Mouse (Mus musculus) forebrain, embryonic 15.5 days (tissue): ENCODE results near the gene Nanog. TPM values are rescaled to one million over a fixed set of nuclear protein-coding genes. Genes with fewer than 3 reads are reported as not detected.

Experiments used
- ATAC-seq: fragments of 200-750 bp; cut with Nextera tagmentation; replicated peaks from 2 replicates; pipeline ENCODE4 v1.8.0; 2017; ENCODE audit warnings: mild to moderate bottlenecking, moderate TSS enrichment, moderate library complexity
- H3K27ac ChIP-seq: fragments of 300-500 bp; sonication (generic); replicated peaks from 2 replicates; pipeline ENCODE4 v1.5.1; 2015; ENCODE audit warnings: mild to moderate bottlenecking, inconsistent platforms
- H3K27me3 ChIP-seq: fragments of 300-500 bp; sonication (generic); 2 replicates; pipeline ENCODE4 v1.6.1; 2015; ENCODE audit warnings: inconsistent platforms
- H3K36me3 ChIP-seq: fragments of 300-500 bp; sonication (generic); 2 replicates; pipeline ENCODE4 v1.6.1; 2015; ENCODE audit warnings: mild to moderate bottlenecking, inconsistent platforms
- H3K4me1 ChIP-seq: fragments of 300-500 bp; sonication (generic); 2 replicates; pipeline ENCODE4 v1.6.1; 2015; ENCODE audit warnings: inconsistent platforms
- H3K4me2 ChIP-seq: fragments of 300-500 bp; sonication (generic); replicated peaks from 2 replicates; pipeline ENCODE4 v1.6.1; 2015; ENCODE audit warnings: mild to moderate bottlenecking, inconsistent platforms
- H3K4me3 ChIP-seq: fragments of 300-500 bp; sonication (generic); 2 replicates; pipeline ENCODE4 v1.5.1; 2015; ENCODE audit warnings: mild to moderate bottlenecking, inconsistent platforms
- H3K9ac ChIP-seq: fragments of 300-500 bp; sonication (generic); replicated peaks from 2 replicates; pipeline ENCODE4 v1.6.1; 2015; ENCODE audit warnings: mild to moderate bottlenecking, inconsistent platforms
- H3K9me3 ChIP-seq: fragments of 300-500 bp; sonication (generic); 2 replicates; pipeline ENCODE4 v1.6.1; 2016; ENCODE audit warnings: inconsistent platforms
- WGBS: fragments of 180-500 bp; shearing (Covaris S2); methylation state at CpG from one replicate; pipeline ENCODE4 v1.1.7; 2015; ENCODE audit warnings: mixed read lengths; 5-methylcytosine and 5-hydroxymethylcytosine counted together
- polyA plus RNA-seq: library from polyadenylated mRNA; unstranded; fragments of >200 nt; fragmentation: Nextera tagmentation; extraction: Ambion mirVana; gene quantifications from 2 replicates; pipeline ENCODE4 v1.2.1, GENCODE M21; 2015

Nanog gene
- 0.09 and 0.29 TPM in 2 replicates for polyA plus RNA-seq

- Histone ChIP-seq H3K27ac (no peak within 1 kb of the TSS), H3K9ac (no peak within 1 kb of the TSS), H3K4me1 (peaks cover 8% of the 10 kb centered on the region), H3K4me2 (no peak within 1 kb of the TSS), H3K27me3 (0 out of 2 replicates have a peak, but pooled peaks cover 4% of the 10 kb centered on the region), H3K9me3 (no peaks in the 10 kb centered on the region), H3K36me3 (no peaks in the 10 kb centered on the region), H3K4me3 (no peak within 1 kb of the TSS)
- ATAC-seq: no peak
- 22% methylated on average over 12 of the region's 12 CpGs for WGBS
Measured at GRCm38 (mm10) chr6:122707036-122707800, at the start of gene Nanog. TSS of gene Nanog (plus strand) at chr6:122707489.

- Histone ChIP-seq H3K4me3 (no peak overlapping the region), H3K27me3 (no peaks in the 10 kb centered on the region), H3K9me3 (no peaks in the 10 kb centered on the region), H3K4me2 (no peak overlapping the region), H3K9ac (no peak overlapping the region), H3K36me3 (no peaks in the 10 kb centered on the region), H3K4me1 (no peaks in the 10 kb centered on the region), H3K27ac (no peak overlapping the region)
- no peak for ATAC-seq
- 85% methylated on average over 5 of the region's 5 CpGs for WGBS
Measured at GRCm38 (mm10) chr6:122657630-122658029, 49.7 kb upstream of the Nanog start.

- Histone ChIP-seq H3K9ac (no peak overlapping the region), H3K36me3 (no peaks in the 10 kb centered on the region), H3K27ac (no peak overlapping the region), H3K9me3 (no peaks in the 10 kb centered on the region), H3K27me3 (no peaks in the 10 kb centered on the region), H3K4me3 (no peak overlapping the region), H3K4me2 (no peak overlapping the region), H3K4me1 (peaks cover 4% of the 10 kb centered on the region; the same call in 1 of the 2 replicates)
- 20% methylated on average over 7 of the region's 7 CpGs for WGBS
- ATAC-seq: no peak
Measured at GRCm38 (mm10) chr6:122659567-122659966, 47.7 kb upstream of the Nanog start.

- peaks cover 4% of the 10 kb centered on the region; the same call in 1 of the 2 replicates for H3K4me1 ChIP-seq
- no peak overlapping the region for H3K4me2 ChIP-seq
- peak; percentile 52; the same call in 1 of the 2 replicates for ATAC-seq
- 44% methylated on average over 8 of the region's 8 CpGs for WGBS
- no peaks in the 10 kb centered on the region for H3K36me3 ChIP-seq
- no peaks in the 10 kb centered on the region for H3K27me3 ChIP-seq
- no peak overlapping the region for H3K9ac ChIP-seq
- H3K4me3 ChIP-seq: no peak overlapping the region
- no peaks in the 10 kb centered on the region for H3K9me3 ChIP-seq
- H3K27ac ChIP-seq: no peak overlapping the region
Measured at GRCm38 (mm10) chr6:122660601-122661379, 46.5 kb upstream of the Nanog start.

- Histone ChIP-seq H3K27ac (no peak overlapping the region), H3K9ac (no peak overlapping the region), H3K4me1 (peaks cover 4% of the 10 kb centered on the region; the same call in 1 of the 2 replicates), H3K36me3 (no peaks in the 10 kb centered on the region), H3K4me2 (no peak overlapping the region), H3K9me3 (no peaks in the 10 kb centered on the region), H3K4me3 (no peak overlapping the region), H3K27me3 (no peaks in the 10 kb centered on the region)
- ATAC-seq: no peak
- 35% methylated on average over 22 of the region's 22 CpGs for WGBS
Measured at GRCm38 (mm10) chr6:122662551-122663264, 44.6 kb upstream of the Nanog start.

DNA sequence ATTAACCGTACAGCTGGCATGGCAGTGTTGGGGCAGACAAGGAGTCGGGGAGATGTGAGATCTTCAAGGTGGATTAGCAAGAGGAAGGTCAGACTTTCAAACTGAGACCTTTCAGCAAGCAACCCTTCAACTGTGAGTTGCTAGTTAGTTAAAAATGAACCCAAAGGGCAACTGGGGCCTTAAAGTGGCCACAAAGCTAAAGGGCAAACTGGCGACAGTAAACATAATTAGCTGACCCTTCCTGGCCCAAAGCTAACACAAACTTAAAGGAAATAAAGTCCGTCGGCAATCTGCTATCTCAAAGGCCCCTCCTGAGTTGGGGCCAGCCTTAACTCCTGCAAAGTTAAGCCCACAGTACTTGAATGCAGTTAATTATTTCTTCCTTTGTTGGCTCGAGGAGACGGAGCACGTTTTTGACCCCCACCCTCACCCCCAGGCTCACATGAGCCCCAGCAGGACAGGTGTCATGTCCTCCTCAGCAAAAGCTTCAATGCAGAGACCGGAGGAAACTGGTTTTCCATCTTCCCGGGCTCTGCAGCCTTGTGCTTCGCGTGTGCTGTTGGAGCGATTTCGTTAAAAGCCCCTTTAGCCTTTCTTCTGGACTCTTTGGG is 43.6 kb upstream of the Nanog start:
- WGBS: 29% methylated on average over 14 of the region's 14 CpGs
- Histone ChIP-seq H3K27me3 (no peaks in the 10 kb centered on the region), H3K27ac (no peak overlapping the region), H3K4me1 (peaks cover 4% of the 10 kb centered on the region; the same call in 1 of the 2 replicates), H3K4me2 (no peak overlapping the region), H3K9ac (no peak overlapping the region), H3K4me3 (no peak overlapping the region), H3K9me3 (no peaks in the 10 kb centered on the region), H3K36me3 (no peaks in the 10 kb centered on the region)
- no peak for ATAC-seq

DNA sequence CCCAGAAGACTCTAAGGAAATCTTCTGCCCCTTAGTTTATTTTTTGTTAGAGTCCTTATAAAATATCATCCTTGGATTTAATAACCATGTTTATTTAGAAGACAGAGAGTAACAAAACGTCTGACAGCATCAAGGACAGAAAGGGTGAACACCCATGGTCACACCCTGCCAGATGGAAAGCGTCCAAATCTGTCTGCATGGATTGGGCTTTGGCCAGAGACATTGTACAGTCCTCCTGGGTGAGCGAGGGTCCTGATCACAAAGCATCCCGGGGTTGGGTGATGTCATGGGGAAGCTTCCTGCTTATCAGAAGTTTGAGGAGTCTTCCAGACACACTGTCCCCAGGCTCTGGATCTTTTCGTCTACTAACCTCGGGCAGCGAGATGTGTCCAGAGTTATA is 41.4 kb upstream of the Nanog start:
- WGBS: 67% methylated on average over 7 of the region's 7 CpGs
- Histone ChIP-seq H3K27ac (no peak overlapping the region), H3K4me3 (no peak overlapping the region), H3K4me1 (peaks cover 7% of the 10 kb centered on the region), H3K36me3 (no peaks in the 10 kb centered on the region), H3K4me2 (no peak overlapping the region), H3K27me3 (no peaks in the 10 kb centered on the region), H3K9me3 (no peaks in the 10 kb centered on the region), H3K9ac (no peak overlapping the region)
- no peak for ATAC-seq

- no peak for ATAC-seq
- no peak overlapping the region for H3K4me2 ChIP-seq
- H3K27me3 ChIP-seq: no peaks in the 10 kb centered on the region
- H3K9me3 ChIP-seq: no peaks in the 10 kb centered on the region
- H3K36me3 ChIP-seq: no peaks in the 10 kb centered on the region
- peaks cover 7% of the 10 kb centered on the region for H3K4me1 ChIP-seq
- H3K4me3 ChIP-seq: no peak overlapping the region
- no peak overlapping the region for H3K9ac ChIP-seq
- WGBS: 76% methylated on average over 5 of the region's 5 CpGs
- no peak overlapping the region for H3K27ac ChIP-seq
Measured at GRCm38 (mm10) chr6:122667715-122668114, 39.6 kb upstream of the Nanog start.

DNA sequence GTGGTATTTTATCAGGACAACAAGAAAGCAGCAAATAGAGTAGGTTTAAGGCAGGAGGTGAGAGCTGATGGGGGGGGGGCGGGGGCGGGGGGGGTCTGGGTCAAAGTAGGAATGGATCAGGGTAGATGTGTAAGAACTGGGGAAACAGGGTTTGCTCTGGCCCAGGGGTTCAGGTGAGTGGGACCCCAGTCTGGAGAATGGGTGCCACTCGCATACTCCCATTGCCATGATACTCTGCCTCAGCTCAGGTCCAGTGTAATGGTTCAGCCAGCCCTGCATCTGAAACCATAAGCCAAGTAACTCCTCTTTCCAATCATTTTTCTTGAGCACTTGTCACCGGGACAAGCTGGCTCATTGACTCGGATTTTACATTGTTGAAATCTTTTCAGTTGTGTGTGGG is 38.5 kb upstream of the Nanog start:
- no peak overlapping the region for H3K4me2 ChIP-seq
- WGBS: 79% methylated on average over 5 of the region's 5 CpGs
- no peaks in the 10 kb centered on the region for H3K36me3 ChIP-seq
- H3K27ac ChIP-seq: no peak overlapping the region
- peak; percentile 45 for ATAC-seq
- H3K9me3 ChIP-seq: no peaks in the 10 kb centered on the region
- H3K4me3 ChIP-seq: no peak overlapping the region
- H3K27me3 ChIP-seq: no peaks in the 10 kb centered on the region
- H3K4me1 ChIP-seq: peaks cover 3% of the 10 kb centered on the region; the same call in 1 of the 2 replicates
- no peak overlapping the region for H3K9ac ChIP-seq

- H3K4me3 ChIP-seq: peak overlapping the region; percentile 49
- H3K9me3 ChIP-seq: no peaks in the 10 kb centered on the region
- H3K27me3 ChIP-seq: no peaks in the 10 kb centered on the region
- H3K27ac ChIP-seq: 0 out of 2 replicates have a peak overlapping the region, but pooled peaks have one; percentile 6
- ATAC-seq: peak; percentile 94
- no peaks in the 10 kb centered on the region for H3K36me3 ChIP-seq
- H3K4me1 ChIP-seq: peaks cover 3% of the 10 kb centered on the region; the same call in 1 of the 2 replicates
- peak overlapping the region; percentile 53 for H3K4me2 ChIP-seq
- H3K9ac ChIP-seq: peak overlapping the region; percentile 40
- 5% methylated on average over 19 of the region's 19 CpGs for WGBS
Measured at GRCm38 (mm10) chr6:122669406-122670200, 37.7 kb upstream of the Nanog start.

DNA sequence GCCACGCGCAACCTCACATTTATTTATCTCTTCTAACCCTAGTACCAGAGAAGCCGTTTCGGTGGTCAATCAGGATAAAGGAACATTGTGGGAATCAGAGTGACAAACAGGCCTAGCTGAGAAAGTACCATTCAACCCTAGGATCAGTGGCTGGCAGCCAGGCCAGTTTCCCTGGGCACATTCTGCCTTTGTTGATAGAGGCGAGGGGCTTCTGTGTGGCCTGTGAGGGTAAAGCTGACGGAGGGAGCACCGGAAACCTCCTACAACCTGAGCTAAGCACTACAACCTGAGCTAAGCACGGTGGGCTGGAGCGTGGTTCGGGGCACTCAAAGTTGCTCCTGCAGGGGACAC is 37.1 kb upstream of the Nanog start:
- peaks cover 3% of the 10 kb centered on the region; the same call in 1 of the 2 replicates for H3K4me1 ChIP-seq
- peak overlapping the region; percentile 53 for H3K4me2 ChIP-seq
- no peaks in the 10 kb centered on the region for H3K27me3 ChIP-seq
- WGBS: 24% methylated on average over 10 of the region's 10 CpGs
- H3K36me3 ChIP-seq: no peaks in the 10 kb centered on the region
- peak overlapping the region; percentile 49 for H3K4me3 ChIP-seq
- peak; percentile 28; the same call in 1 of the 2 replicates for ATAC-seq
- 0 out of 2 replicates have a peak overlapping the region, but pooled peaks have one; percentile 1 for H3K27ac ChIP-seq
- no peaks in the 10 kb centered on the region for H3K9me3 ChIP-seq
- H3K9ac ChIP-seq: 0 out of 2 replicates have a peak overlapping the region, but pooled peaks have one; percentile 12
